28 mouse cellular contexts compared by ENCODE assay signal in the genomic region with DNA sequence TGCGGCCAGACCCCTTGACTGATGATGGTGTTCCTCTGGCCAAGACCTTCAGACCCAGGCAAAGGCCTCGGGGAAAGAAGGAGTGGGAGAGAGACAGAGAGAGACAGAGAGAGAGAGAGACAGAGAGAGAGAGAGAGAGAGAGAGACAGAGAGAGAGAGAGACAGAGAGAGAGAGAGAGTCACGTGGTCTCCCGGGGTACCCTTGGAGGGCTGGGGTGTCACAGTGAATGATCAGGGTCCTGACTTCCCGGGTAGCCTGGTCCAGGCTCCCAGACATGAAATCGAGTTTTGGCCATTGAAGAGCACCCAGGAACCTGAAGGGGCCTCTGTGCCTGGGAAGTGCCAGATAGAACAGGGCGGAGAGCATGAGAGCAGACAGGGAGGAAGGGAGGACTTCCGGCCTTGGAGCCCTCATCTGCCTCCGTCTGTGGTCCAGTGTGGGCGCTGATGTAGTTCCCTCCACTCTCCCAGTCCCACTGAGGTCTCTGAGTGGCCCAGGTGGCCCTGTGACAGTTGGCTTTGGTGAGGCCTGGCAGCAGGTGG. TPM values are rescaled to one million over a fixed set of nuclear protein-coding genes. Genes with fewer than 3 reads are reported as not detected.
DNase-seq lines count a peak whose midpoint lies in the region; ATAC-seq lines count a peak whose summit lies in the region.
"Had no signal": no experiment of that assay in that cellular context is flagged by ENCODE, and none has a peak within 500 bp of the region (broad histone marks: within the 10 kb centered on the region; RNA-seq: fewer than 3 reads in every experiment).

No protein-coding gene starts in this region.

- H3K4me3 ChIP-seq in heart, embryonic 13.5 days: no peak overlapping the region
- H3K4me3 ChIP-seq in midbrain, embryonic 12.5 days: no peak overlapping the region
- H3K4me3 ChIP-seq in midbrain, embryonic 11.5 days (ENCODE audit: low read depth, low read length): no peak overlapping the region
- H3K4me3 ChIP-seq in hindbrain, embryonic 15.5 days: no peak overlapping the region
- H3K4me3 ChIP-seq: embryonic facial prominence, embryonic 10.5 days; kidney, embryonic 15.5 days; limb, embryonic 12.5 days; liver, embryonic 15.5 days had no signal

- H3K27me3 ChIP-seq in heart, embryonic 13.5 days (replicated peaks): peaks cover 25% of the 10 kb centered on the region
- no peaks in the 10 kb centered on the region for H3K27me3 ChIP-seq in midbrain, embryonic 12.5 days
- H3K27me3 ChIP-seq in midbrain, embryonic 11.5 days (ENCODE audit: control insufficient read depth, insufficient read depth, low read length): no peaks in the 10 kb centered on the region
- H3K27me3 ChIP-seq in hindbrain, embryonic 15.5 days: no peaks in the 10 kb centered on the region
- H3K27me3 ChIP-seq: kidney, embryonic 15.5 days had no signal

- H3K27ac ChIP-seq in heart, embryonic 13.5 days (replicated peaks): peak overlapping the region; percentile 46; the same call in 1 of the 2 replicates
- peak overlapping the region; percentile 25 for H3K27ac ChIP-seq in midbrain, embryonic 12.5 days (replicated peaks)
- H3K27ac ChIP-seq in midbrain, embryonic 11.5 days (ENCODE audit: low read depth, low read length): no peak overlapping the region
- peak overlapping the region; percentile 71 for H3K27ac ChIP-seq in hindbrain, embryonic 15.5 days (replicated peaks)
- H3K27ac ChIP-seq: embryonic facial prominence, embryonic 10.5 days; kidney, embryonic 15.5 days; limb, embryonic 12.5 days; liver, embryonic 15.5 days had no signal

- ATAC-seq in heart, embryonic 13.5 days (ENCODE audit: extremely low read depth, insufficient number of reproducible peaks, low FRiP score, low TSS enrichment): no peak
- ATAC-seq in midbrain, embryonic 12.5 days (ENCODE audit: low FRiP score, low read depth): no peak
- ATAC-seq in midbrain, embryonic 11.5 days (ENCODE audit: low FRiP score): no peak
- no peak for ATAC-seq in hindbrain, embryonic 15.5 days (ENCODE audit: low FRiP score, low read depth)
- ATAC-seq: forebrain, embryonic 14.5 days; intestine, embryonic 16.5 days had no signal

- H3K9me3 ChIP-seq in heart, embryonic 13.5 days: no peaks in the 10 kb centered on the region
- no peaks in the 10 kb centered on the region for H3K9me3 ChIP-seq in midbrain, embryonic 12.5 days
- no peaks in the 10 kb centered on the region for H3K9me3 ChIP-seq in midbrain, embryonic 11.5 days (ENCODE audit: control insufficient read depth, low read length)
- H3K9me3 ChIP-seq in hindbrain, embryonic 15.5 days: no peaks in the 10 kb centered on the region
- H3K9me3 ChIP-seq: embryonic facial prominence, embryonic 10.5 days; kidney, embryonic 15.5 days; limb, embryonic 12.5 days; liver, embryonic 15.5 days had no signal

- 0 out of 2 replicates have a peak, but pooled peaks cover 2% of the 10 kb centered on the region for H3K36me3 ChIP-seq in heart, embryonic 13.5 days
- H3K36me3 ChIP-seq in midbrain, embryonic 12.5 days: peaks cover 66% of the 10 kb centered on the region
- H3K36me3 ChIP-seq in midbrain, embryonic 11.5 days (ENCODE audit: control insufficient read depth, insufficient read depth, low read length): peaks cover 30% of the 10 kb centered on the region
- H3K36me3 ChIP-seq in hindbrain, embryonic 15.5 days: peaks cover 33% of the 10 kb centered on the region
- H3K36me3 ChIP-seq: liver, embryonic 15.5 days had no signal

- H3K9ac ChIP-seq in heart, embryonic 13.5 days: no peak overlapping the region
- no peak overlapping the region for H3K9ac ChIP-seq in midbrain, embryonic 12.5 days (replicated peaks)
- H3K9ac ChIP-seq in midbrain, embryonic 11.5 days (ENCODE audit: low read length): no peak overlapping the region
- no peak overlapping the region for H3K9ac ChIP-seq in hindbrain, embryonic 15.5 days
- H3K9ac ChIP-seq: kidney, embryonic 15.5 days; limb, embryonic 12.5 days; liver, embryonic 15.5 days had no signal

- WGBS in heart, embryonic 13.5 days: 72% methylated on average over 10 of the region's 10 CpGs
- 86% methylated on average over 10 of the region's 10 CpGs for WGBS in midbrain, embryonic 12.5 days
- 91% methylated on average over 10 of the region's 10 CpGs for WGBS in midbrain, embryonic 11.5 days
- WGBS in hindbrain, embryonic 15.5 days: 84% methylated on average over 10 of the region's 10 CpGs

- no peak overlapping the region for H3K4me2 ChIP-seq in heart, embryonic 13.5 days
- no peak overlapping the region for H3K4me2 ChIP-seq in midbrain, embryonic 12.5 days (replicated peaks)
- H3K4me2 ChIP-seq in midbrain, embryonic 11.5 days: no peak overlapping the region
- no peak overlapping the region for H3K4me2 ChIP-seq in hindbrain, embryonic 15.5 days
- H3K4me2 ChIP-seq: kidney, embryonic 15.5 days; limb, embryonic 12.5 days; liver, embryonic 15.5 days had no signal

- DNase-seq in heart, postnatal 4 days: no peak
- DNase-seq in midbrain, embryonic 11.5 days (ENCODE audit: low spot score, missing footprints): no peak
- DNase-seq in layer of hippocampus, adult 11-12 months (ENCODE audit: low spot score): no peak
- no peak for DNase-seq in urinary bladder, adult 18-20 months (ENCODE audit: low spot score in 2 of 2)
- DNase-seq: adrenal gland, adult 2 months; cerebellum, adult 8-10 months; gastrocnemius, postnatal 25 days; heart, postnatal 36 days; kidney, postnatal 4 days; lung, postnatal 10 days; right cerebral cortex, postnatal 25 days had no signal

- H3K4me1 ChIP-seq in heart, embryonic 13.5 days: peaks cover 27% of the 10 kb centered on the region
- H3K4me1 ChIP-seq in midbrain, embryonic 12.5 days: peaks cover 26% of the 10 kb centered on the region
- peaks cover 15% of the 10 kb centered on the region for H3K4me1 ChIP-seq in midbrain, embryonic 11.5 days (ENCODE audit: control insufficient read depth, insufficient read depth, low read length)
- H3K4me1 ChIP-seq in hindbrain, embryonic 15.5 days (replicated peaks): peaks cover 23% of the 10 kb centered on the region

RNA-seq across cellular contexts. Expression of gene Lactbl1, which starts 31.3 kb away (rescaled TPM):
- polyA plus RNA-seq in heart, embryonic 13.5 days (2015; fragmentation: Nextera tagmentation; extraction: Ambion mirVana): not detected in 2 replicates
- not detected for total RNA-seq in heart, postnatal 4 days (2021)
- polyA plus RNA-seq in midbrain, embryonic 12.5 days (2016; fragmentation: Nextera tagmentation; extraction: Ambion mirVana): 0.05 and 0.12 TPM in 2 replicates
- 0.06 TPM in 1 of 2 replicates, not detected in the other for polyA plus RNA-seq in midbrain, embryonic 11.5 days (2014; fragmentation: Nextera tagmentation; extraction: Ambion mirVana)
- polyA plus RNA-seq in hindbrain, embryonic 15.5 days (2015; fragmentation: Nextera tagmentation; extraction: Ambion mirVana): 0.06 and 0.17 TPM in 2 replicates
- total RNA-seq: adrenal gland, adult 2 months; gastrocnemius, postnatal 25 days; heart, postnatal 36 days had no signal
- polyA plus RNA-seq: adrenal gland, adult 2 months; C2C12; embryonic facial prominence, embryonic 10.5 days; forebrain, embryonic 14.5 days; intestine, embryonic 16.5 days; kidney, embryonic 15.5 days; limb, embryonic 12.5 days; liver, embryonic 15.5 days; urinary bladder, adult 2 months had no signal

RNA-seq across cellular contexts. Expression of gene Tex46, which starts 43.5 kb away (rescaled TPM):
- polyA plus RNA-seq in heart, embryonic 13.5 days (2015; fragmentation: Nextera tagmentation; extraction: Ambion mirVana): not detected in 2 replicates
- total RNA-seq in heart, postnatal 4 days (2021): not detected
- polyA plus RNA-seq in midbrain, embryonic 12.5 days (2016; fragmentation: Nextera tagmentation; extraction: Ambion mirVana): not detected in 2 replicates
- polyA plus RNA-seq in midbrain, embryonic 11.5 days (2014; fragmentation: Nextera tagmentation; extraction: Ambion mirVana): not detected in 2 replicates
- not detected in 2 replicates for polyA plus RNA-seq in hindbrain, embryonic 15.5 days (2015; fragmentation: Nextera tagmentation; extraction: Ambion mirVana)
- total RNA-seq: adrenal gland, adult 2 months; gastrocnemius, postnatal 25 days; heart, adult 8-10 months; heart, postnatal 36 days; layer of hippocampus, postnatal 25 days; left cerebral cortex, postnatal 10 days; megakaryocyte-erythroid progenitor cell, adult 5-6 weeks had no signal
- polyA plus RNA-seq: adrenal gland, adult 2 months; C2C12; embryonic facial prominence, embryonic 10.5 days; forebrain, embryonic 14.5 days; intestine, embryonic 16.5 days; kidney, embryonic 15.5 days; limb, embryonic 12.5 days; liver, embryonic 15.5 days; spleen, adult 2 months; stomach, embryonic 14.5 days; urinary bladder, adult 2 months had no signal

RNA-seq across cellular contexts. Expression of gene Kdm1a, which starts 51.2 kb away (rescaled TPM):
- polyA plus RNA-seq in heart, embryonic 13.5 days (2015; fragmentation: Nextera tagmentation; extraction: Ambion mirVana): 25.1 and 27.5 TPM in 2 replicates
- total RNA-seq in heart, postnatal 4 days (2021): 10 to 100 TPM; 59.1 to 60.3 TPM
- polyA plus RNA-seq in midbrain, embryonic 12.5 days (2016; fragmentation: Nextera tagmentation; extraction: Ambion mirVana): 113 and 128 TPM in 2 replicates
- polyA plus RNA-seq in midbrain, embryonic 11.5 days (2014; fragmentation: Nextera tagmentation; extraction: Ambion mirVana): 89.6 and 92.3 TPM in 2 replicates
- 59.5 and 64.7 TPM in 2 replicates for polyA plus RNA-seq in hindbrain, embryonic 15.5 days (2015; fragmentation: Nextera tagmentation; extraction: Ambion mirVana)
